In genomic region chr13:98925486-98926212, GRCm38 (mm10) we compare ENCODE assay signal across 8 mouse cellular contexts. TPM values are rescaled to one million over a fixed set of nuclear protein-coding genes. Genes with fewer than 3 reads are reported as not detected.
DNase-seq lines count a peak whose midpoint lies in the region; ATAC-seq and TF ChIP-seq lines count a peak whose summit lies in the region.

No protein-coding gene starts in this region.

- H3K4me1 ChIP-seq in liver, adult 2 months (ENCODE audit: control insufficient read depth, insufficient read depth, low read length): peaks cover 17% of the 10 kb centered on the region
- H3K4me1 ChIP-seq in cortical plate, adult 2 months (ENCODE audit: control insufficient read depth, insufficient read depth, low read length): peaks cover 14% of the 10 kb centered on the region

- peaks cover 32% of the 10 kb centered on the region for H3K79me2 ChIP-seq in liver, adult 2 months (ENCODE audit: control insufficient read depth, insufficient read depth, low read length)

- ATAC-seq in megakaryocyte-erythroid progenitor cell, adult 5-6 weeks (replicated peaks; ENCODE audit: low FRiP score, low TSS enrichment, poor library complexity, severe bottlenecking): peak; percentile 69

- H3K4me3 ChIP-seq in liver, adult 2 months (ENCODE audit: insufficient read depth, low read depth, low read length): peak overlapping the region; percentile 79
- peak overlapping the region; percentile 99 for H3K4me3 ChIP-seq in cortical plate, adult 2 months (ENCODE audit: insufficient read depth, low read length)

- no peaks in the 10 kb centered on the region for H3K27me3 ChIP-seq in liver, adult 2 months (ENCODE audit: control insufficient read depth, insufficient read depth, low read length)

- H3K36me3 ChIP-seq in liver, adult 2 months (ENCODE audit: control insufficient read depth, insufficient read depth, low read length): no peaks in the 10 kb centered on the region

- peak overlapping the region; percentile 87 for H3K27ac ChIP-seq in liver, adult 2 months (replicated peaks; ENCODE audit: insufficient read depth, low read depth, low read length)
- H3K27ac ChIP-seq in cortical plate, adult 2 months (ENCODE audit: insufficient read depth, low read length): peak overlapping the region; percentile 100

- under 1% methylated on average over 66 of the region's 66 CpGs for WGBS in liver, adult 2 months

- intact Hi-C loops in left cerebral cortex, postnatal 25 days (cut with DNase I): loop anchor here (2.0 to 5.0 kb wide), 3 partner anchors 35 to 221 kb away; no protein-coding TSS in a partner anchor

- TF ChIP-seq CTCF in liver, adult 2 months (IDR thresholded peaks at IDR 0.05; ENCODE audit: low read depth, low read length): no peak
- no peak for TF ChIP-seq CTCF in cortical plate, adult 2 months (IDR thresholded peaks at IDR 0.05; ENCODE audit: extremely low read depth, insufficient read depth, low read length)

- TF ChIP-seq POLR2A in liver, adult 2 months (IDR thresholded peaks at IDR 0.05; ENCODE audit: extremely low read depth, insufficient read depth, low read length): peak; percentile 42; the same call in 1 of the 2 replicates
- TF ChIP-seq POLR2A in cortical plate, adult 2 months (IDR thresholded peaks at IDR 0.05; ENCODE audit: extremely low read depth, insufficient read depth, low read length): peak; percentile 49

- H3K9ac ChIP-seq in liver, adult 2 months (ENCODE audit: low read depth, low read length): peak overlapping the region; percentile 99

- peak; percentile 85 for DNase-seq in liver, adult 2 months (ENCODE audit: extremely low read depth, low read depth, low spot score)
- DNase-seq in liver: no peak
- DNase-seq in gastrocnemius, adult 8-10 months (ENCODE audit: low spot score in 2 of 2): peak; percentile 24 to 34
- DNase-seq in induced T-regulatory cell, adult 2 months (ENCODE audit: low read depth): peak; percentile 92
- DNase-seq in left cerebral cortex, postnatal 25 days (ENCODE audit: low spot score in 2 of 2): peak; percentile 52 to 56
- peak; percentile 34 for DNase-seq in right cerebral cortex, postnatal 14 days

RNA-seq across cellular contexts. Expression of gene Tnpo1, which starts 0.5 kb away (rescaled TPM):
- 56.1 and 62.7 TPM in 2 replicates for total RNA-seq in liver, adult 2 months (2014; rRNA removed)
- polyA plus RNA-seq in liver, adult 2 months (2012; rRNA removed): 10.7 and 11.3 TPM in 2 replicates
- 24.9 and 25.1 TPM in 2 replicates for polyA plus RNA-seq in cortical plate, adult 2 months (2012; rRNA removed)
- 10 to 100 TPM; 30.7 to 34.4 (median 31.1) TPM for total RNA-seq in gastrocnemius, adult 8-10 months (2022)
- total RNA-seq in left cerebral cortex, postnatal 25 days (2021): 10 to 100 TPM; 52.9 to 69.1 TPM
- 87.0 and 108 TPM in 2 replicates for total RNA-seq in megakaryocyte-erythroid progenitor cell, adult 5-6 weeks (2014; fragmentation: Nextera tagmentation)
- total RNA-seq in megakaryocyte-erythroid progenitor cell, adult 5-6 weeks (2017): 117 and 119 TPM in 2 replicates

RNA-seq across cellular contexts. Expression of gene 1700024P04Rik, which starts 58.7 kb away (rescaled TPM):
- total RNA-seq in liver, adult 2 months (2014; rRNA removed): not detected in 2 replicates
- polyA plus RNA-seq in liver, adult 2 months (2012; rRNA removed): not detected in 2 replicates
- not detected in 2 replicates for polyA plus RNA-seq in cortical plate, adult 2 months (2012; rRNA removed)
- not detected for total RNA-seq in gastrocnemius, adult 8-10 months (2022)
- total RNA-seq in left cerebral cortex, postnatal 25 days (2021): not detected
- not detected in 2 replicates for total RNA-seq in megakaryocyte-erythroid progenitor cell, adult 5-6 weeks (2014; fragmentation: Nextera tagmentation)
- not detected in 2 replicates for total RNA-seq in megakaryocyte-erythroid progenitor cell, adult 5-6 weeks (2017)
